Mouse (Mus musculus) erythroblast, adult 5-6 weeks (primary cell): ENCODE results near the gene Vstm2l. TPM values are rescaled to one million over a fixed set of nuclear protein-coding genes. Genes with fewer than 3 reads are reported as not detected.

Experiments used
- ATAC-seq: replicated peaks from 2 replicates; pipeline ENCODE4 v1.8.0; 2016; ENCODE audit warnings: moderate number of reproducible peaks, mild to moderate bottlenecking, moderate TSS enrichment, inconsistent platforms; ENCODE audit not compliant: poor library complexity, low FRiP score, severe bottlenecking
- total RNA-seq, 2 experiments: library from RNA; stranded (forward) in 1 of 2; stranded (reverse) in 1 of 2; fragments of 150-400 nt in 1 of 2; fragments of 200-764, 138-1000 nt in 1 of 2; gene quantifications; 2 replicates each; pipeline versions ENCODE4 v1.2.3 to v1.2.4; 2015 to 2017; ENCODE audit warnings: low replicate concordance in 2 of 2

The Vstm2l gene
- total RNA-seq, 2 experiments from 2014 or later: not detected

DNA sequence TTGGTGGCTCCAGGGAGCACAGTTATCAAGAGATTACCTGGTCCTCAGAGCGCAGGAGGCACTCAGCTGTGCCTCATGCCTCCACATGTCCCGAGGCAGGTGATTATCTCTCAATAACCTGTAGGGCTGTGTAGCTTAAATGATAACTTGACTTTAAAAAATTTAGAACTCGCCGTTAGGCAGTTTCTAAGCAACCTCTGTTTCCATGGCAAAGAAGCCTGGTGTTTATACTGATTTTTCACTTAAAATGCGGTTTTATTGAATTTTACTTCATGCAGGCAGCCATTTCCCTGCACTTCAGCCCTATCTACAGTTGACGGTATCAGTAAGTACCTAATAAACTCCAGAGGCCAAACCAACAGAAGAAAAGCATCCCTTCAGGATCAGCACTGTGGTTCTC is 71.8 kb downstream of the Vstm2l start:
- no peak for ATAC-seq

DNA sequence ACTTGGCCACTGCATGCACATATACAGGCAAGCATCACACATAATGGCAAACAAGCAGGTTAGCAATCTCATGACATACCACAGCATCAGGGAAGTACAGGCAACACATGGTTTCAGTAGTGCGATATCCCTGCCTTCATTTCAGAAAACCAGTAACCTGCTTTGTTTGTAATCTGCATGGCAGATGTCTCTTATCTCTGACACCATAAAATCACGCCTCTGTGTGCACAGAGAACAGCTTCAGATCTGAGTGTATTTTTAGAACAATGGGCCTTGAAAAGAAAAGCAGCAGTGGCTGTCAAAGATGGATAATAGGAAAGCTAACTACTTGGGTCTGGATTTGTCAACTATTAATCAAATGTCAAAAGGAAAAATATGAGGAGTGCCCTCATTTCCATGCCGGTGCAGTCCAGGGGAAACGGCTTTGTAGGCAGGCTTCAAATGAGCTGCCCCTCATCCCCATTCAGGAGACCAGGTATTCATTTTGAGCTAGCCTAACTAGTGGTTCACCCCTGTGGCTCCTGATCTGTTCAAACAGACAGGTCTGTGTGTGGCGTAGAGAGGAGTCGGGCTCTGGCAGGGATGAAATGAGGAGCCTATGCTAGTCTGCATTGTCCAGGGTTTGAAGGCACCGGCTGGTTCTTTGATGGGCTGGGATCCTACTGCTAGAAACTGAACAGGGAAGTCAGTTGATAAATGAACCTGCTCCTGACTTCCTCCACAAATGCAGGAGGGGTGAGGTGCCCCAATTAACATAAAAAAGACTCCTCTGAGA is 74.2 kb downstream of the Vstm2l start:
- ATAC-seq: no peak

DNA sequence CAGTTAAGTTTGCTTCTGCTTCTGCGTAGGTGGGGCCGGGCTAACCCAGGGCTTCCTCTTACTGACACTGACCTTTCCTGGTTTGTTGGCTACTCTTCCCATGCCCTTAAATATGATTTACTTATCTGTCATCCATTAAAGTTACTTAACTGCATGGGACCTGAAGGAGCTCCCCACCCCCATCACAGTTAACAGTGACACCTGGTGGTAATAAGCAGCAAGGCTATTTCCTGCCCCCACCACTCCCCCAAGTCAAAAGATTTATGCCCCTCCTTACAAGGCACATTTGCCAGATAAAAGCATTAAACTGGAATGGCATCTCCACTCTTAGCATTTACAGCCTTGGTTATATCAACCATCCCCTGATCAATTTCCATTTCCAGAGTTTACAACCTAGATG is 75.5 kb downstream of the Vstm2l start:
- no peak for ATAC-seq

DNA sequence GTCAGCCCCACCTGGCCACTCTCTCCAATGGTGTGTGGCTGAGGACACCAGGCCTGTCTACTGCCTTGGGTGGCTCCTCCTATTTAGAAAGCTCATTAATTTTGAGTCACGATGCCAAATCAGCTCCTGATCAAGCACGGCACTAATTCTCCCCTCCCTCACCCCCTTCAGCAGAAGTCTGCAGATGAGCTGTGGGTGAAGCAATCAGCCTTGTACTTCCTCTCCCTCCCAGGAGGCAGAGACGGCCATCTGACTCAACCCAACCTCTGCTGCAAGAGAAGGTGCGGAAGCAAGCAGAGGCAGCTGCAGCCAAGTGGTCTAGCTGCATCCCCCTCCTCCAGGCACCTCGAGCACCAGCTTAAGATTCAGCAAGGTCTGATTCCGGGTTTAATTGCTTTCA is 76.6 kb downstream of the Vstm2l start:
- no peak for ATAC-seq

DNA sequence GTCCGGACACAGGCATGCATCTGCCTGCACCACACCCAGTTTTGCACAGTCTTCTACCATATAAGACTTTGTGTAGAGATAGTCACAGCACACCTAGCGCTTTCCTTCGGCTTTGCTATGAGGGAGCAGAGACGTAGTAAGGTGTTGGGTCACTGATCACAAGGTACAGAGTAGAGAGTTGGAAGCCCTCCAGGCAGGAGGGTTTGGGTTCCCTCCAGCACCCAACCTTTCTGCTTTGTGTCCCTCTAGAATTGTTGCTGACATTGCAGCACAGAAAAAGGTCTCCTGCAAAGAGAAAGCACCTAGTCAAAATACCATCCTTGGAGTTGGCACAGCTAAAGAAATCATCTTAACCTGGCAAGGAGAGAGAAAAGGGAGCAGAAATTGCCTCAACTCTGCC is 78.0 kb downstream of the Vstm2l start:
- no peak for ATAC-seq

Other genes starting within 250 kb of the Vstm2l start
- gene Ctnnbl1, start 177.3 kb upstream of the Vstm2l start, total RNA-seq (2015; ENCODE audit: low replicate concordance): 5.6 and 8.1 TPM in 2 replicates
- 10.0 and 13.6 TPM in 2 replicates for gene Ctnnbl1, start 177.3 kb upstream of the Vstm2l start, total RNA-seq (2017; ENCODE audit: low replicate concordance)
- 1.3 and 10.4 TPM in 2 replicates for gene Tti1, start 113.8 kb downstream of the Vstm2l start, total RNA-seq (2015; ENCODE audit: low replicate concordance)
- 9.5 and 12.6 TPM in 2 replicates for gene Tti1, start 113.8 kb downstream of the Vstm2l start, total RNA-seq (2017; ENCODE audit: low replicate concordance)
- gene Rprd1b, start 113.8 kb downstream of the Vstm2l start, total RNA-seq (2015; ENCODE audit: low replicate concordance): 19.2 and 20.8 TPM in 2 replicates
- 25.5 and 31.2 TPM in 2 replicates for gene Rprd1b, start 113.8 kb downstream of the Vstm2l start, total RNA-seq (2017; ENCODE audit: low replicate concordance)
- gene Tgm2, start 231.8 kb downstream of the Vstm2l start, total RNA-seq (2015; ENCODE audit: low replicate concordance): 2.1 and 3.8 TPM in 2 replicates
- gene Tgm2, start 231.8 kb downstream of the Vstm2l start, total RNA-seq (2017; ENCODE audit: low replicate concordance): 6.6 and 9.6 TPM in 2 replicates